Mouse (Mus musculus): ENCODE results near the gene Ccdc183. TPM values are rescaled to one million over a fixed set of nuclear protein-coding genes. Genes with fewer than 3 reads are reported as not detected.

Gene Ccdc183
- total RNA-seq (2014; fragmentation: Nextera tagmentation) (not detected in 2 replicates), total RNA-seq (2017) (not detected in 2 replicates)

GRCm38 (mm10) chr2:25617578-25617977 is at the start of gene Ccdc183:
Gene Ccdc183 (minus strand): TSS chr2:25617678.
- ATAC-seq (replicated peaks; ENCODE audit: low FRiP score, low TSS enrichment, poor library complexity, severe bottlenecking), result no peak

GRCm38 (mm10) chr2:25666516-25666915 is 49.0 kb upstream of the Ccdc183 start:
- no peak for ATAC-seq (replicated peaks; ENCODE audit: low FRiP score, low TSS enrichment, poor library complexity, severe bottlenecking)

GRCm38 (mm10) chr2:25664125-25664524 is 46.6 kb upstream of the Ccdc183 start:
- ATAC-seq (replicated peaks; ENCODE audit: low FRiP score, low TSS enrichment, poor library complexity, severe bottlenecking), result no peak

GRCm38 (mm10) chr2:25663511-25663910 is 46.0 kb upstream of the Ccdc183 start:
- no peak for ATAC-seq (replicated peaks; ENCODE audit: low FRiP score, low TSS enrichment, poor library complexity, severe bottlenecking)

GRCm38 (mm10) chr2:25661245-25661970 is 43.9 kb upstream of the Ccdc183 start:
- ATAC-seq (replicated peaks; ENCODE audit: low FRiP score, low TSS enrichment, poor library complexity, severe bottlenecking), result no peak

GRCm38 (mm10) chr2:25660279-25660678 is 42.8 kb upstream of the Ccdc183 start:
- no peak for ATAC-seq (replicated peaks; ENCODE audit: low FRiP score, low TSS enrichment, poor library complexity, severe bottlenecking)

- ATAC-seq (replicated peaks; ENCODE audit: low FRiP score, low TSS enrichment, poor library complexity, severe bottlenecking), result no peak
These were observed 40.2 kb upstream of the Ccdc183 start, which contains the start of gene Lcn5 for GRCm38 (mm10) chr2:25657652-25658051. Gene Lcn5 (plus strand): TSS chr2:25657952.

- ATAC-seq (replicated peaks; ENCODE audit: low FRiP score, low TSS enrichment, poor library complexity, severe bottlenecking), result no peak
These were observed 39.8 kb upstream of the Ccdc183 start for GRCm38 (mm10) chr2:25657246-25657645.

- no peak for ATAC-seq (replicated peaks; ENCODE audit: low FRiP score, low TSS enrichment, poor library complexity, severe bottlenecking)
These were observed 39.2 kb upstream of the Ccdc183 start for GRCm38 (mm10) chr2:25656691-25657090.

GRCm38 (mm10) chr2:25654502-25654901 is 37.0 kb upstream of the Ccdc183 start:
- ATAC-seq (replicated peaks; ENCODE audit: low FRiP score, low TSS enrichment, poor library complexity, severe bottlenecking), result no peak

GRCm38 (mm10) chr2:25652902-25653301 is 35.4 kb upstream of the Ccdc183 start, which contains the start of gene Lcn8:
Gene Lcn8 (plus strand): TSS chr2:25653120.
- ATAC-seq (replicated peaks; ENCODE audit: low FRiP score, low TSS enrichment, poor library complexity, severe bottlenecking), result no peak

- peak; percentile 61; the same call in 1 of the 2 replicates for ATAC-seq (replicated peaks; ENCODE audit: low FRiP score, low TSS enrichment, poor library complexity, severe bottlenecking)
These were observed 22.4 kb upstream of the Ccdc183 start for GRCm38 (mm10) chr2:25639890-25640289.

- ATAC-seq (replicated peaks; ENCODE audit: low FRiP score, low TSS enrichment, poor library complexity, severe bottlenecking), result no peak
These were observed 16.6 kb upstream of the Ccdc183 start for GRCm38 (mm10) chr2:25634046-25634445.

GRCm38 (mm10) chr2:25633616-25634015 is 16.1 kb upstream of the Ccdc183 start:
- ATAC-seq (replicated peaks; ENCODE audit: low FRiP score, low TSS enrichment, poor library complexity, severe bottlenecking), result no peak

GRCm38 (mm10) chr2:25628738-25629137 is 11.3 kb upstream of the Ccdc183 start:
- ATAC-seq (replicated peaks; ENCODE audit: low FRiP score, low TSS enrichment, poor library complexity, severe bottlenecking), result no peak

- ATAC-seq (replicated peaks; ENCODE audit: low FRiP score, low TSS enrichment, poor library complexity, severe bottlenecking), result no peak
These were observed 10.3 kb upstream of the Ccdc183 start, which contains the start of gene Fcna for GRCm38 (mm10) chr2:25627811-25628210. Gene Fcna (minus strand): TSS chr2:25628030.

- no peak for ATAC-seq (replicated peaks; ENCODE audit: low FRiP score, low TSS enrichment, poor library complexity, severe bottlenecking)
These were observed 8.5 kb upstream of the Ccdc183 start for GRCm38 (mm10) chr2:25625986-25626385.

GRCm38 (mm10) chr2:25621229-25622200 is 4.0 kb upstream of the Ccdc183 start, which contains the start of gene Tmem141:
Gene Tmem141 (minus strand): TSS chr2:25622005.
- peak; percentile 90 for ATAC-seq (replicated peaks; ENCODE audit: low FRiP score, low TSS enrichment, poor library complexity, severe bottlenecking)

- ATAC-seq (replicated peaks; ENCODE audit: low FRiP score, low TSS enrichment, poor library complexity, severe bottlenecking), result no peak
These were observed 3.4 kb upstream of the Ccdc183 start for GRCm38 (mm10) chr2:25620852-25621228.

GRCm38 (mm10) chr2:25620386-25620785 is 2.9 kb upstream of the Ccdc183 start:
- no peak for ATAC-seq (replicated peaks; ENCODE audit: low FRiP score, low TSS enrichment, poor library complexity, severe bottlenecking)
